Mouse (Mus musculus): Measurements from ENCODE around the gene Ddx39b. TPM values are rescaled to one million over a fixed set of nuclear protein-coding genes. Genes with fewer than 3 reads are reported as not detected.

The Ddx39b gene
- polyA plus RNA-seq, 1 experiment from 2014 or later = 717 TPM

- ATAC-seq (replicated peaks; ENCODE audit: low FRiP score) (no peak), DNase-seq (ENCODE audit: low spot score) (no peak)
- 66% methylated on average over 13 of the region's 14 CpGs for WGBS
- Histone ChIP-seq H3K9me3 (ENCODE audit: control insufficient read depth, low read length) (no peaks in the 10 kb centered on the region), H3K27me3 (ENCODE audit: control insufficient read depth, insufficient read depth, low read length) (peaks cover 2% of the 10 kb centered on the region; the same call in 1 of the 2 replicates), H3K27ac (ENCODE audit: low read depth, low read length) (no peak overlapping the region), H3K4me3 (ENCODE audit: low read depth, low read length) (no peak overlapping the region), H3K36me3 (ENCODE audit: control insufficient read depth, insufficient read depth, low read length) (no peaks in the 10 kb centered on the region), H3K9ac (ENCODE audit: low read length) (no peak overlapping the region), H3K4me1 (replicated peaks; ENCODE audit: control insufficient read depth, insufficient read depth, low read length) (no peaks in the 10 kb centered on the region), H3K4me2 (ENCODE audit: low read depth, low read length, severe bottlenecking) (no peak overlapping the region)
Observed at GRCm38 (mm10) chr17:35258492-35259478, 17.2 kb downstream of the Ddx39b start.

DNA sequence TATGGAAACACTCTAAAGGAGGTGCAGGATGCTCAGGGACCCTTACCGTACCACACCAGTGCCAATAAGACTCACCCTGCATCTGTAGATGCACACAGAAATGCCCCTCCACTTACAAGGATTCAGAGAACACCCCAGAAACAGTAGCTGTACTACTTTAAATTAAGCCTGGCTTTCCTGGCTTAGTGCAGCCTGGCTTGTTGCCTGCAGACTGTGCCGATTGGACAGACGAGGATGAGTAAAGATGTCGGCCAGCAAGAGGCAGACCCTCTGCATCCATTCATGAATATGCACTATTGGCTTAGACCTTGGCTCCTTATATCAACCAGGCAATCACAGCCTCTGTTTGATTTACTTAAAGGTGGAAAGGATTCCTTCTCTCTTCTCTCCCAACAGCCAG is 18.1 kb downstream of the Ddx39b start:
- DNase-seq (ENCODE audit: low spot score) (no peak), ATAC-seq (replicated peaks; ENCODE audit: low FRiP score) (no peak)
- Histone ChIP-seq H3K9ac (ENCODE audit: low read length) (no peak overlapping the region), H3K27me3 (ENCODE audit: control insufficient read depth, insufficient read depth, low read length) (peaks cover 2% of the 10 kb centered on the region; the same call in 1 of the 2 replicates), H3K4me1 (replicated peaks; ENCODE audit: control insufficient read depth, insufficient read depth, low read length) (no peaks in the 10 kb centered on the region), H3K4me3 (ENCODE audit: low read depth, low read length) (no peak overlapping the region), H3K36me3 (ENCODE audit: control insufficient read depth, insufficient read depth, low read length) (no peaks in the 10 kb centered on the region), H3K4me2 (ENCODE audit: low read depth, low read length, severe bottlenecking) (no peak overlapping the region), H3K27ac (ENCODE audit: low read depth, low read length) (no peak overlapping the region), H3K9me3 (ENCODE audit: control insufficient read depth, low read length) (no peaks in the 10 kb centered on the region)
- WGBS = 88% methylated on average over 4 of the region's 4 CpGs

- H3K4me3 ChIP-seq (ENCODE audit: low read depth, low read length) = no peak overlapping the region
- no peak overlapping the region for H3K9ac ChIP-seq (ENCODE audit: low read length)
- 75% methylated on average over 13 of the region's 13 CpGs for WGBS
- ATAC-seq (replicated peaks; ENCODE audit: low FRiP score) = no peak
- no peaks in the 10 kb centered on the region for H3K36me3 ChIP-seq (ENCODE audit: control insufficient read depth, insufficient read depth, low read length)
- no peaks in the 10 kb centered on the region for H3K9me3 ChIP-seq (ENCODE audit: control insufficient read depth, low read length)
- H3K4me2 ChIP-seq (ENCODE audit: low read depth, low read length, severe bottlenecking) = no peak overlapping the region
- no peak overlapping the region for H3K27ac ChIP-seq (ENCODE audit: low read depth, low read length)
- DNase-seq (ENCODE audit: low spot score) = no peak
- no peaks in the 10 kb centered on the region for H3K4me1 ChIP-seq (replicated peaks; ENCODE audit: control insufficient read depth, insufficient read depth, low read length)
- H3K27me3 ChIP-seq (ENCODE audit: control insufficient read depth, insufficient read depth, low read length) = peaks cover 2% of the 10 kb centered on the region; the same call in 1 of the 2 replicates
Observed at GRCm38 (mm10) chr17:35261651-35262050, 20.1 kb downstream of the Ddx39b start.

GRCm38 (mm10) chr17:35262664-35263522 is 21.3 kb downstream of the Ddx39b start, which contains the start of gene H2-D1:
H2-D1 (plus strand) TSS chr17:35262730.
- H3K27me3 ChIP-seq (ENCODE audit: control insufficient read depth, insufficient read depth, low read length) = peaks cover 2% of the 10 kb centered on the region; the same call in 1 of the 2 replicates
- H3K27ac ChIP-seq (ENCODE audit: low read depth, low read length) = no peak within 1 kb of the TSS

GRCm38 (mm10) chr17:35263523-35263883 is 22.0 kb downstream of the Ddx39b start:
- peak overlapping the region; percentile 67 for H3K9ac ChIP-seq (ENCODE audit: low read length)
- no peaks in the 10 kb centered on the region for H3K36me3 ChIP-seq (ENCODE audit: control insufficient read depth, insufficient read depth, low read length)
- DNase-seq (ENCODE audit: low spot score) (no peak), ATAC-seq (replicated peaks; ENCODE audit: low FRiP score) (peak; percentile 36; the same call in 1 of the 2 replicates)
- H3K9me3 ChIP-seq (ENCODE audit: control insufficient read depth, low read length) = no peaks in the 10 kb centered on the region
- no peak overlapping the region for H3K27ac ChIP-seq (ENCODE audit: low read depth, low read length)
- no peaks in the 10 kb centered on the region for H3K4me1 ChIP-seq (replicated peaks; ENCODE audit: control insufficient read depth, insufficient read depth, low read length)
- WGBS = 3% methylated on average over 31 of the region's 31 CpGs
- H3K4me3 ChIP-seq (ENCODE audit: low read depth, low read length) = peak overlapping the region; percentile 63
- H3K4me2 ChIP-seq (ENCODE audit: low read depth, low read length, severe bottlenecking) = peak overlapping the region; percentile 97
- H3K27me3 ChIP-seq (ENCODE audit: control insufficient read depth, insufficient read depth, low read length) = peaks cover 2% of the 10 kb centered on the region; the same call in 1 of the 2 replicates

More at GRCm38 (mm10) chr17:35262664-35263522, 21.3 kb downstream of the Ddx39b start, which contains the start of gene H2-D1:
- WGBS = under 1% methylated on average over 68 of the region's 73 CpGs
- no peaks in the 10 kb centered on the region for H3K36me3 ChIP-seq (ENCODE audit: control insufficient read depth, insufficient read depth, low read length)
- peak within 1 kb of the TSS; percentile 63 for H3K4me3 ChIP-seq (ENCODE audit: low read depth, low read length)
- no peaks in the 10 kb centered on the region for H3K4me1 ChIP-seq (replicated peaks; ENCODE audit: control insufficient read depth, insufficient read depth, low read length)
- DNase-seq (ENCODE audit: low spot score) = peak; percentile 91
- no peaks in the 10 kb centered on the region for H3K9me3 ChIP-seq (ENCODE audit: control insufficient read depth, low read length)
- H3K9ac ChIP-seq (ENCODE audit: low read length) = peak within 1 kb of the TSS; percentile 67
- peak within 1 kb of the TSS; percentile 97 for H3K4me2 ChIP-seq (ENCODE audit: low read depth, low read length, severe bottlenecking)
- ATAC-seq (replicated peaks; ENCODE audit: low FRiP score) = peak; percentile 91

GRCm38 (mm10) chr17:35267399-35268086 is 26.0 kb downstream of the Ddx39b start:
- 80% methylated on average over 1 of the region's 1 CpGs for WGBS
- H3K27ac ChIP-seq (ENCODE audit: low read depth, low read length) = no peak overlapping the region
- no peaks in the 10 kb centered on the region for H3K36me3 ChIP-seq (ENCODE audit: control insufficient read depth, insufficient read depth, low read length)
- DNase-seq (ENCODE audit: low spot score) (no peak), ATAC-seq (replicated peaks; ENCODE audit: low FRiP score) (no peak)
- H3K4me1 ChIP-seq (replicated peaks; ENCODE audit: control insufficient read depth, insufficient read depth, low read length) = no peaks in the 10 kb centered on the region
- no peaks in the 10 kb centered on the region for H3K9me3 ChIP-seq (ENCODE audit: control insufficient read depth, low read length)
- H3K9ac ChIP-seq (ENCODE audit: low read length) = no peak overlapping the region
- H3K27me3 ChIP-seq (ENCODE audit: control insufficient read depth, insufficient read depth, low read length) = peaks cover 2% of the 10 kb centered on the region; the same call in 1 of the 2 replicates
- H3K4me2 ChIP-seq (ENCODE audit: low read depth, low read length, severe bottlenecking) = no peak overlapping the region
- H3K4me3 ChIP-seq (ENCODE audit: low read depth, low read length) = no peak overlapping the region

DNA sequence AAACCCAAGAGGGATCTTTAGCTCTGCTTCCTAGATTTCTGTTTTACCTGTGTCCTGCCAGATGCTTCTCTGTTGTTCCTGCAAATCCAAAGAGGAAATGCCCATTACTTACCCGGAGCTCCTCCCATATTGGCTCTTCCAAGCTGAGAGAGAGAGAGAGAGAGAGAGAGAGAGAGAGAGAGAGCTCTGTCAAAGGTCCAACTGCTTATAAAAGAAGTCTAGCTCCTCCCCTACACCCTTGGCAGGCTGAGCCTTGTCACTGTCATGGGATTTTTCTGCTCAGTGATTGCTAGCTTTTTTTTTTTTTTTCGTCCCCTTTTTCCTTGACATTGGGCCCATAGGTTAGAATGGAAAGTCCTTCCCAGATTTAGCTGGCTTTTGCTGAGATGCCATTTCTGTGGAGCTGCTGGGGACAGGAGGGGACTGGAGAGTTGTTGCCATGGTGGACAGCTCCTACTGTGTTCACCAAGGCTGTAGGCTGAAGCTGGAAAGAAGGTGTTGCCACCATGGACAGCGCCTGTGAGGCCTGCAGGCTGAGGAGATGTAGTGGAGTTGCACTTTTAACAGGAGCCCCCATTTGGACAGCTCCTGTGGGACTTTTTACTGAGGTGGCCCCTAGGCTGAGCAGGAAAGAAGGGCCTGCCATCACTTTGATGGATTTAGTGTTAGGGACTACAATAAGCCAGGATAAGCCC is 28.3 kb downstream of the Ddx39b start:
- ATAC-seq (replicated peaks; ENCODE audit: low FRiP score) = no peak
- H3K36me3 ChIP-seq (ENCODE audit: control insufficient read depth, insufficient read depth, low read length) = no peaks in the 10 kb centered on the region
- H3K27ac ChIP-seq (ENCODE audit: low read depth, low read length) = no peak overlapping the region
- no peak overlapping the region for H3K4me2 ChIP-seq (ENCODE audit: low read depth, low read length, severe bottlenecking)
- H3K27me3 ChIP-seq (ENCODE audit: control insufficient read depth, insufficient read depth, low read length) = no peaks in the 10 kb centered on the region
- H3K9me3 ChIP-seq (ENCODE audit: control insufficient read depth, low read length) = no peaks in the 10 kb centered on the region
- H3K4me1 ChIP-seq (replicated peaks; ENCODE audit: control insufficient read depth, insufficient read depth, low read length) = no peaks in the 10 kb centered on the region
- H3K9ac ChIP-seq (ENCODE audit: low read length) = no peak overlapping the region
- peak; percentile 68 for DNase-seq (ENCODE audit: low spot score)
- 20% methylated on average over 3 of the region's 3 CpGs for WGBS
- no peak overlapping the region for H3K4me3 ChIP-seq (ENCODE audit: low read depth, low read length)
